Mouse (Mus musculus) heart, adult 2 months (tissue): ENCODE measurements at regions not wholly inside any gene's neighbourhood (a gene's known extent, or its start where the extent isn't known, plus 50 kb on each side); places are given as distances from the start of the nearest gene placed in this dataset.

Source experiments
- CTCF ChIP-seq: fragments of 200-600 bp; IDR thresholded peaks from 2 replicates; pipeline ENCODE4 v1.8.1; 2022; ENCODE audit warnings: antibody characterized with exemption, mild to moderate bottlenecking, moderate library complexity
- EP300 ChIP-seq: fragments of 200-500 bp; IDR thresholded peaks from 2 replicates; pipeline ENCODE4 v1.6.1; 2011; ENCODE audit warnings: low read depth, low read length, control low read depth; ENCODE audit not compliant: insufficient read depth
- POLR2A ChIP-seq: fragments of 200-500 bp; IDR thresholded peaks from 2 replicates; pipeline ENCODE4 v1.6.1; 2011; ENCODE audit warnings: mild to moderate bottlenecking, low read depth, low read length, control low read depth; ENCODE audit not compliant: insufficient read depth

DNA sequence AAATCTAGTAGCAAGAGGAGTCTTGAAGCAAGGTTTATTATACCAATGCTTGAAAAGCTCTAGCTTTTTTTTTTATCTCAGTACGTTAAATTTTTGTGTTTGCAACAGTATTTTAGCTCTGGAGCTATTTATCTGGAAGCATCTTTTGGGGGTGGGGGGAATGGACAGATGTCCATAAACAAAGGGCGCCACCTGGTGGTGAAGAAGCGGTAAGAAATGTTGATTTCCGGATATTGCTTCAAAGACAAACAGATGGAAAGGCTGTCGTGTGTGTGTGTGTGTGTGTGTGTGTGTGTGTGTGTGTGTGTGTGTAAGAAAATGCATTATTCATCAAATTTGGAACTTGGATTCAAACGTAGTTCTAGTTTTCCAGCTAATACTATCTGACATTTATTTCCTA, 325.4 kb downstream of the Mtx2 start:
- TF ChIP-seq POLR2A = no peak
- peak; percentile 64 for TF ChIP-seq CTCF
- no peak for TF ChIP-seq EP300
